Mouse (Mus musculus): ENCODE results near the gene Smchd1.

DNA sequence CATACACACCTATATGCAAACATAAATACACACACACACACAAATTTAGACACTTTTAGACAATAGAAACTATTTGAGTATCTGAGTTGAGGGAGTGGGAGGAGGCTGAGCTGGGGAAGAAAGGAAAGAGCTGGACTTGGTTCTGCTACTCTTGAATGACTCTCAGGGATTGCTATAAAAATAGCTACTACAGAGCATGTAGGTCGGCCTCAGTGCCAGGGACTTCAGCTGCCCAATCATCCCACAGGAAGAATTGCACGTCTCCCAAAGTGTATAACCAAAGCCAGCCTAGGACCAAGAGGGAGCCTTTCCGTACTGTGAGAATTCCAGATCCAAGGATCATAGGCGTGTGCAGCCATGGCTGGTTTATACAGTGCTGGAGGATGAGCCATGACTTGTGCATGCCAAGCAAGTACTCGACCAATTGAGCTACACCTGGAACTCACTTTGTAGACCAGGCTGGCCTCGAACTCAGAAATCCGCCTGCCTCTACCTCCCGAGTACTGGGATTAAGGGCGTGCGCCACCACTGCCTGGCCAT, 167.8 kb downstream of the Smchd1 start:
- no peak for TF ChIP-seq CTCF (IDR thresholded peaks at IDR 0.05; ENCODE audit: low read depth, low read length)
- no peak for TF ChIP-seq POLR2A (IDR thresholded peaks at IDR 0.05; ENCODE audit: insufficient read depth, low read length)
